Mouse (Mus musculus) neural tube, embryonic 13.5 days (tissue): ENCODE measurements at regions not wholly inside any gene's neighbourhood (a gene's known extent, or its start where the extent isn't known, plus 50 kb on each side); places are given as distances from the start of the nearest gene placed in this dataset.

Source experiments
- ATAC-seq: fragments of 200-750 bp; cut with Nextera tagmentation; 2 replicates; pipeline ENCODE4 v1.8.0; 2017; ENCODE audit warnings: low read depth, mild to moderate bottlenecking, moderate TSS enrichment, moderate library complexity
- H3K27ac ChIP-seq: fragments of 300-500 bp; sonication (generic); replicated peaks from 2 replicates; pipeline ENCODE4 v1.5.1; 2015; ENCODE audit warnings: moderate library complexity, mild to moderate bottlenecking, inconsistent platforms
- H3K27me3 ChIP-seq: fragments of 300-500 bp; sonication (generic); 2 replicates; pipeline ENCODE4 v1.6.1; 2015; ENCODE audit warnings: mild to moderate bottlenecking, inconsistent platforms
- H3K36me3 ChIP-seq: fragments of 300-500 bp; sonication (generic); 2 replicates; pipeline ENCODE4 v1.6.1; 2015; ENCODE audit warnings: mild to moderate bottlenecking, inconsistent platforms
- H3K4me1 ChIP-seq: fragments of 300-500 bp; sonication (generic); replicated peaks from 2 replicates; pipeline ENCODE4 v1.6.1; 2015; ENCODE audit warnings: inconsistent platforms
- H3K4me2 ChIP-seq: fragments of 300-500 bp; sonication (generic); 2 replicates; pipeline ENCODE4 v1.6.1; 2015; ENCODE audit warnings: inconsistent platforms, mild to moderate bottlenecking, moderate library complexity
- H3K4me3 ChIP-seq: fragments of 300-500 bp; sonication (generic); 2 replicates; pipeline ENCODE4 v1.5.1; 2015; ENCODE audit warnings: mild to moderate bottlenecking, inconsistent platforms
- H3K9ac ChIP-seq: fragments of 300-500 bp; sonication (generic); 2 replicates; pipeline ENCODE4 v1.6.1; 2015; ENCODE audit warnings: moderate library complexity, mild to moderate bottlenecking, inconsistent platforms
- H3K9me3 ChIP-seq: fragments of 300-500 bp; sonication (generic); 2 replicates; pipeline ENCODE4 v1.6.1; 2016; ENCODE audit warnings: inconsistent platforms
- WGBS: fragments of 180-500 bp; shearing (Covaris S2); methylation state at CpG from one replicate; pipeline ENCODE4 v1.1.7; 2015; 5-methylcytosine and 5-hydroxymethylcytosine counted together

- WGBS = 62% methylated on average over 5 of the region's 5 CpGs
- H3K4me1 ChIP-seq = peaks cover 17% of the 10 kb centered on the region
- H3K27ac ChIP-seq = no peak overlapping the region
- no peak for ATAC-seq
- no peaks in the 10 kb centered on the region for H3K27me3 ChIP-seq
- no peak overlapping the region for H3K9ac ChIP-seq
- H3K4me2 ChIP-seq = no peak overlapping the region
- no peaks in the 10 kb centered on the region for H3K36me3 ChIP-seq
- no peaks in the 10 kb centered on the region for H3K9me3 ChIP-seq
- no peak overlapping the region for H3K4me3 ChIP-seq
These were observed 361.0 kb downstream of the Rwdd3 start for GRCm38 (mm10) chr3:120810527-120810926.

GRCm38 (mm10) chr3:120810048-120810447 is 361.4 kb downstream of the Rwdd3 start:
- H3K27ac ChIP-seq = no peak overlapping the region
- H3K27me3 ChIP-seq = no peaks in the 10 kb centered on the region
- no peak for ATAC-seq
- no peak overlapping the region for H3K4me2 ChIP-seq
- H3K4me3 ChIP-seq = no peak overlapping the region
- H3K9me3 ChIP-seq = no peaks in the 10 kb centered on the region
- H3K4me1 ChIP-seq = peaks cover 17% of the 10 kb centered on the region
- H3K36me3 ChIP-seq = no peaks in the 10 kb centered on the region
- no peak overlapping the region for H3K9ac ChIP-seq
- whole genome bisulfite sequencing = 59% methylated on average over 6 of the region's 6 CpGs

GRCm38 (mm10) chr3:120786659-120787058 is 384.8 kb downstream of the Rwdd3 start:
- no peak for ATAC-seq
- Histone ChIP-seq H3K4me1 (no peaks in the 10 kb centered on the region), H3K9me3 (no peaks in the 10 kb centered on the region), H3K27me3 (no peaks in the 10 kb centered on the region), H3K4me3 (no peak overlapping the region), H3K9ac (no peak overlapping the region), H3K4me2 (no peak overlapping the region), H3K36me3 (no peaks in the 10 kb centered on the region), H3K27ac (no peak overlapping the region)
- 81% methylated on average over 9 of the region's 9 CpGs for WGBS

- Histone ChIP-seq H3K4me3 (no peak overlapping the region), H3K9me3 (no peaks in the 10 kb centered on the region), H3K36me3 (no peaks in the 10 kb centered on the region), H3K27ac (no peak overlapping the region), H3K4me2 (no peak overlapping the region), H3K4me1 (no peaks in the 10 kb centered on the region), H3K27me3 (no peaks in the 10 kb centered on the region), H3K9ac (no peak overlapping the region)
- 77% methylated on average over 6 of the region's 6 CpGs for WGBS
- ATAC-seq = no peak
These were observed 390.0 kb downstream of the Rwdd3 start for GRCm38 (mm10) chr3:120781486-120781885.

GRCm38 (mm10) chr3:120779091-120779490 is 392.4 kb downstream of the Rwdd3 start:
- no peaks in the 10 kb centered on the region for H3K9me3 ChIP-seq
- no peaks in the 10 kb centered on the region for H3K4me1 ChIP-seq
- no peaks in the 10 kb centered on the region for H3K27me3 ChIP-seq
- H3K4me2 ChIP-seq = no peak overlapping the region
- H3K9ac ChIP-seq = no peak overlapping the region
- H3K36me3 ChIP-seq = no peaks in the 10 kb centered on the region
- no peak overlapping the region for H3K4me3 ChIP-seq
- H3K27ac ChIP-seq = no peak overlapping the region
- ATAC-seq = no peak

GRCm38 (mm10) chr3:120774951-120775350 is 396.5 kb downstream of the Rwdd3 start:
- Histone ChIP-seq H3K4me3 (no peak overlapping the region), H3K9me3 (no peaks in the 10 kb centered on the region), H3K27ac (no peak overlapping the region), H3K4me2 (no peak overlapping the region), H3K4me1 (no peaks in the 10 kb centered on the region), H3K36me3 (no peaks in the 10 kb centered on the region), H3K9ac (no peak overlapping the region), H3K27me3 (no peaks in the 10 kb centered on the region)
- ATAC-seq = no peak
- 82% methylated on average over 6 of the region's 6 CpGs for WGBS

GRCm38 (mm10) chr3:120761681-120762080 is 409.8 kb downstream of the Rwdd3 start:
- no peaks in the 10 kb centered on the region for H3K27me3 ChIP-seq
- no peak overlapping the region for H3K4me2 ChIP-seq
- H3K36me3 ChIP-seq = no peaks in the 10 kb centered on the region
- WGBS = 85% methylated on average over 4 of the region's 4 CpGs
- no peak overlapping the region for H3K4me3 ChIP-seq
- H3K9me3 ChIP-seq = no peaks in the 10 kb centered on the region
- no peaks in the 10 kb centered on the region for H3K4me1 ChIP-seq
- H3K9ac ChIP-seq = no peak overlapping the region
- H3K27ac ChIP-seq = no peak overlapping the region
- ATAC-seq = no peak

- Histone ChIP-seq H3K27ac (no peak overlapping the region), H3K4me1 (no peaks in the 10 kb centered on the region), H3K27me3 (no peaks in the 10 kb centered on the region), H3K4me3 (no peak overlapping the region), H3K9me3 (no peaks in the 10 kb centered on the region), H3K36me3 (no peaks in the 10 kb centered on the region), H3K9ac (no peak overlapping the region), H3K4me2 (no peak overlapping the region)
- WGBS = 88% methylated on average over 3 of the region's 3 CpGs
- ATAC-seq = no peak
These were observed 410.3 kb downstream of the Rwdd3 start for GRCm38 (mm10) chr3:120761223-120761622.

- Histone ChIP-seq H3K36me3 (no peaks in the 10 kb centered on the region), H3K27ac (no peak overlapping the region), H3K9ac (no peak overlapping the region), H3K4me3 (no peak overlapping the region), H3K9me3 (no peaks in the 10 kb centered on the region), H3K4me1 (no peaks in the 10 kb centered on the region), H3K4me2 (no peak overlapping the region), H3K27me3 (no peaks in the 10 kb centered on the region)
- no peak for ATAC-seq
- 47% methylated on average over 4 of the region's 4 CpGs for WGBS
These were observed 423.0 kb downstream of the Rwdd3 start for GRCm38 (mm10) chr3:120748513-120748912.

- Histone ChIP-seq H3K9ac (no peak overlapping the region), H3K4me3 (no peak overlapping the region), H3K4me1 (no peaks in the 10 kb centered on the region), H3K9me3 (no peaks in the 10 kb centered on the region), H3K36me3 (no peaks in the 10 kb centered on the region), H3K4me2 (no peak overlapping the region), H3K27me3 (no peaks in the 10 kb centered on the region), H3K27ac (no peak overlapping the region)
- 86% methylated on average over 4 of the region's 4 CpGs for WGBS
- no peak for ATAC-seq
These were observed 423.8 kb downstream of the Rwdd3 start for GRCm38 (mm10) chr3:120747678-120748077.

- no peak overlapping the region for H3K27ac ChIP-seq
- no peak overlapping the region for H3K4me3 ChIP-seq
- ATAC-seq = 0 out of 2 replicates have a peak, but pooled peaks have one; percentile 40
- no peak overlapping the region for H3K4me2 ChIP-seq
- H3K27me3 ChIP-seq = no peaks in the 10 kb centered on the region
- H3K9me3 ChIP-seq = no peaks in the 10 kb centered on the region
- WGBS = 90% methylated on average over 6 of the region's 6 CpGs
- peaks cover 16% of the 10 kb centered on the region; the same call in 1 of the 2 replicates for H3K4me1 ChIP-seq
- H3K36me3 ChIP-seq = no peaks in the 10 kb centered on the region
- no peak overlapping the region for H3K9ac ChIP-seq
These were observed 438.2 kb downstream of the Rwdd3 start for GRCm38 (mm10) chr3:120733332-120733731.

- no peak overlapping the region for H3K27ac ChIP-seq
- WGBS = 95% methylated on average over 8 of the region's 8 CpGs
- no peaks in the 10 kb centered on the region for H3K36me3 ChIP-seq
- no peak for ATAC-seq
- H3K4me2 ChIP-seq = no peak overlapping the region
- H3K4me3 ChIP-seq = no peak overlapping the region
- H3K4me1 ChIP-seq = peaks cover 16% of the 10 kb centered on the region; the same call in 1 of the 2 replicates
- no peaks in the 10 kb centered on the region for H3K9me3 ChIP-seq
- H3K27me3 ChIP-seq = no peaks in the 10 kb centered on the region
- no peak overlapping the region for H3K9ac ChIP-seq
These were observed 439.1 kb downstream of the Rwdd3 start for GRCm38 (mm10) chr3:120732391-120732790.

- peak overlapping the region; percentile 28; the same call in 1 of the 2 replicates for H3K27ac ChIP-seq
- no peaks in the 10 kb centered on the region for H3K9me3 ChIP-seq
- H3K4me3 ChIP-seq = no peak overlapping the region
These were observed 440.2 kb downstream of the Rwdd3 start for GRCm38 (mm10) chr3:120731287-120731686.

More at GRCm38 (mm10) chr3:120731287-120731686, 440.2 kb downstream of the Rwdd3 start:
- H3K4me2 ChIP-seq = no peak overlapping the region
- H3K4me1 ChIP-seq = peaks cover 16% of the 10 kb centered on the region; the same call in 1 of the 2 replicates
- H3K27me3 ChIP-seq = no peaks in the 10 kb centered on the region
- no peak overlapping the region for H3K9ac ChIP-seq
- WGBS = 63% methylated on average over 9 of the region's 9 CpGs
- H3K36me3 ChIP-seq = no peaks in the 10 kb centered on the region
- ATAC-seq = peak; percentile 24; the same call in 1 of the 2 replicates
